Mouse (Mus musculus) liver, embryonic 15.5 days (tissue): ENCODE results near the gene Arid3b. TPM values are rescaled to one million over a fixed set of nuclear protein-coding genes. Genes with fewer than 3 reads are reported as not detected.

ENCODE experiments used
- ATAC-seq: fragments of 200-750 bp; cut with Nextera tagmentation; 2 replicates; pipeline ENCODE4 v1.8.0; 2017; ENCODE audit warnings: moderate number of reproducible peaks, mild to moderate bottlenecking, moderate library complexity; ENCODE audit not compliant: insufficient read depth
- H3K27ac ChIP-seq: fragments of 300-500 bp; sonication (generic); replicated peaks from 2 replicates; pipeline ENCODE4 v1.5.1; 2015; ENCODE audit warnings: mild to moderate bottlenecking, inconsistent platforms
- H3K27me3 ChIP-seq: fragments of 300-500 bp; sonication (generic); 2 replicates; pipeline ENCODE4 v1.6.1; 2015; ENCODE audit warnings: mild to moderate bottlenecking, inconsistent platforms
- H3K36me3 ChIP-seq: fragments of 300-500 bp; sonication (generic); replicated peaks from 2 replicates; pipeline ENCODE4 v1.6.1; 2015; ENCODE audit warnings: moderate library complexity, mild to moderate bottlenecking, inconsistent platforms
- H3K4me1 ChIP-seq: fragments of 300-500 bp; sonication (generic); replicated peaks from 2 replicates; pipeline ENCODE4 v1.6.1; 2015; ENCODE audit warnings: inconsistent platforms
- H3K4me2 ChIP-seq: fragments of 300-500 bp; sonication (generic); 2 replicates; pipeline ENCODE4 v1.6.1; 2015; ENCODE audit warnings: moderate library complexity, mild to moderate bottlenecking, inconsistent platforms
- H3K4me3 ChIP-seq: fragments of 300-500 bp; sonication (generic); replicated peaks from 2 replicates; pipeline ENCODE4 v1.5.1; 2015; ENCODE audit warnings: mild to moderate bottlenecking, inconsistent platforms
- H3K9ac ChIP-seq: fragments of 300-500 bp; sonication (generic); 2 replicates; pipeline ENCODE4 v1.6.1; 2015; ENCODE audit warnings: moderate library complexity, mild to moderate bottlenecking, inconsistent platforms
- H3K9me3 ChIP-seq: fragments of 300-500 bp; sonication (generic); replicated peaks from 2 replicates; pipeline ENCODE4 v1.6.1; 2016; ENCODE audit warnings: inconsistent platforms
- WGBS: fragments of 180-500 bp; shearing (Covaris S2); methylation state at CpG from one replicate; pipeline ENCODE4 v1.1.7; 2015; ENCODE audit warnings: mixed read lengths; ENCODE audit not compliant: insufficient replicate concordance; 5-methylcytosine and 5-hydroxymethylcytosine counted together
- polyA plus RNA-seq: library from polyadenylated mRNA; unstranded; fragments of >200 nt; fragmentation: Nextera tagmentation; extraction: Ambion mirVana; gene quantifications from 2 replicates; pipeline ENCODE4 v1.2.1, GENCODE M21; 2015

The Arid3b gene
- polyA plus RNA-seq, 1 experiment from 2014 or later, result 10.5 TPM

- WGBS, result under 1% methylated on average over 55 of the region's 57 CpGs
- H3K9me3 ChIP-seq, result no peaks in the 10 kb centered on the region
- peak overlapping the region; percentile 95 for H3K9ac ChIP-seq
- peak overlapping the region; percentile 93 for H3K4me2 ChIP-seq
- peak; percentile 26 for ATAC-seq
- 0 out of 2 replicates have a peak, but pooled peaks cover 4% of the 10 kb centered on the region for H3K27me3 ChIP-seq
- peak overlapping the region; percentile 85 for H3K4me3 ChIP-seq
- H3K27ac ChIP-seq, result peak overlapping the region; percentile 99
- H3K36me3 ChIP-seq, result peaks cover 35% of the 10 kb centered on the region
- peaks cover 81% of the 10 kb centered on the region for H3K4me1 ChIP-seq
Measured at GRCm38 (mm10) chr9:57764147-57764973, 72.2 kb downstream of the Arid3b start.

GRCm38 (mm10) chr9:57762563-57762991 lies 74.0 kb downstream of the Arid3b start:
- peaks cover 53% of the 10 kb centered on the region for H3K36me3 ChIP-seq
- 0 out of 2 replicates have a peak, but pooled peaks cover 4% of the 10 kb centered on the region for H3K27me3 ChIP-seq
- peak overlapping the region; percentile 99 for H3K27ac ChIP-seq
- peaks cover 87% of the 10 kb centered on the region for H3K4me1 ChIP-seq
- no peak for ATAC-seq
- peak overlapping the region; percentile 95 for H3K9ac ChIP-seq
- 30% methylated on average over 6 of the region's 6 CpGs for WGBS
- H3K4me3 ChIP-seq, result peak overlapping the region; percentile 85
- no peaks in the 10 kb centered on the region for H3K9me3 ChIP-seq
- peak overlapping the region; percentile 93 for H3K4me2 ChIP-seq

- Histone ChIP-seq H3K4me3 (peak overlapping the region; percentile 85), H3K27me3 (0 out of 2 replicates have a peak, but pooled peaks cover 3% of the 10 kb centered on the region), H3K9ac (peak overlapping the region; percentile 95), H3K4me1 (peaks cover 87% of the 10 kb centered on the region), H3K4me2 (peak overlapping the region; percentile 93), H3K9me3 (no peaks in the 10 kb centered on the region), H3K27ac (peak overlapping the region; percentile 99), H3K36me3 (peaks cover 60% of the 10 kb centered on the region)
- ATAC-seq, result no peak
- WGBS, result 89% methylated on average over 13 of the region's 13 CpGs
Measured at GRCm38 (mm10) chr9:57761563-57762551, 74.7 kb downstream of the Arid3b start.

- no peak for ATAC-seq
- Histone ChIP-seq H3K9me3 (no peaks in the 10 kb centered on the region), H3K4me2 (peak overlapping the region; percentile 60), H3K27me3 (no peaks in the 10 kb centered on the region), H3K27ac (peak overlapping the region; percentile 99), H3K9ac (no peak overlapping the region), H3K4me1 (peaks cover 76% of the 10 kb centered on the region), H3K4me3 (peak overlapping the region; percentile 4; the same call in 1 of the 2 replicates), H3K36me3 (peaks cover 72% of the 10 kb centered on the region)
- WGBS, result 95% methylated on average over 24 of the region's 24 CpGs
Measured at GRCm38 (mm10) chr9:57760416-57761146, 76.0 kb downstream of the Arid3b start.

- Histone ChIP-seq H3K27ac (peak overlapping the region; percentile 86), H3K9me3 (no peaks in the 10 kb centered on the region), H3K36me3 (peaks cover 84% of the 10 kb centered on the region), H3K4me1 (peaks cover 76% of the 10 kb centered on the region), H3K4me3 (peak overlapping the region; percentile 21), H3K27me3 (no peaks in the 10 kb centered on the region), H3K9ac (peak overlapping the region; percentile 38), H3K4me2 (peak overlapping the region; percentile 60)
- 21% methylated on average over 6 of the region's 6 CpGs for WGBS
- peak; percentile 41 for ATAC-seq
Measured at GRCm38 (mm10) chr9:57759289-57759688, 77.3 kb downstream of the Arid3b start.

GRCm38 (mm10) chr9:57758528-57758927 lies 78.1 kb downstream of the Arid3b start:
- Histone ChIP-seq H3K4me1 (peaks cover 69% of the 10 kb centered on the region), H3K9me3 (no peaks in the 10 kb centered on the region), H3K4me3 (peak overlapping the region; percentile 21), H3K36me3 (peaks cover 92% of the 10 kb centered on the region), H3K27ac (peak overlapping the region; percentile 86), H3K9ac (peak overlapping the region; percentile 37; the same call in 1 of the 2 replicates), H3K27me3 (no peaks in the 10 kb centered on the region), H3K4me2 (peak overlapping the region; percentile 60)
- ATAC-seq, result no peak
- 87% methylated on average over 22 of the region's 22 CpGs for WGBS

GRCm38 (mm10) chr9:57757578-57757977 lies 79.0 kb downstream of the Arid3b start:
- peak overlapping the region; percentile 21 for H3K4me3 ChIP-seq
- H3K9me3 ChIP-seq, result no peaks in the 10 kb centered on the region
- ATAC-seq, result peak; percentile 80
- peaks cover 98% of the 10 kb centered on the region for H3K36me3 ChIP-seq
- WGBS, result 21% methylated on average over 3 of the region's 3 CpGs
- H3K9ac ChIP-seq, result peak overlapping the region; percentile 37; the same call in 1 of the 2 replicates
- peaks cover 60% of the 10 kb centered on the region for H3K4me1 ChIP-seq
- H3K27me3 ChIP-seq, result no peaks in the 10 kb centered on the region
- H3K4me2 ChIP-seq, result peak overlapping the region; percentile 60
- peak overlapping the region; percentile 86 for H3K27ac ChIP-seq

- no peak for ATAC-seq
- Histone ChIP-seq H3K4me2 (no peak overlapping the region), H3K27ac (no peak overlapping the region; the same call in 1 of the 2 replicates), H3K36me3 (peaks cover 100% of the 10 kb centered on the region), H3K4me1 (no peaks in the 10 kb centered on the region), H3K27me3 (no peaks in the 10 kb centered on the region), H3K9ac (no peak overlapping the region), H3K9me3 (no peaks in the 10 kb centered on the region), H3K4me3 (no peak overlapping the region)
- 87% methylated on average over 7 of the region's 7 CpGs for WGBS
Measured at GRCm38 (mm10) chr9:57750901-57751300, 85.7 kb downstream of the Arid3b start.

- Histone ChIP-seq H3K9me3 (no peaks in the 10 kb centered on the region), H3K27ac (no peak overlapping the region), H3K4me2 (no peak overlapping the region), H3K9ac (no peak overlapping the region), H3K36me3 (peaks cover 100% of the 10 kb centered on the region), H3K4me3 (no peak overlapping the region), H3K27me3 (no peaks in the 10 kb centered on the region), H3K4me1 (no peaks in the 10 kb centered on the region)
- WGBS, result 65% methylated on average over 1 of the region's 1 CpGs
- no peak for ATAC-seq
Measured at GRCm38 (mm10) chr9:57748831-57749230, 87.8 kb downstream of the Arid3b start.

GRCm38 (mm10) chr9:57748137-57748536 lies 88.5 kb downstream of the Arid3b start:
- WGBS, result 95% methylated on average over 6 of the region's 6 CpGs
- no peak for ATAC-seq
- H3K27ac ChIP-seq, result no peak overlapping the region
- H3K9me3 ChIP-seq, result no peaks in the 10 kb centered on the region
- no peak overlapping the region for H3K9ac ChIP-seq
- no peaks in the 10 kb centered on the region for H3K27me3 ChIP-seq
- H3K4me1 ChIP-seq, result no peaks in the 10 kb centered on the region
- peaks cover 99% of the 10 kb centered on the region for H3K36me3 ChIP-seq
- no peak overlapping the region for H3K4me3 ChIP-seq
- no peak overlapping the region for H3K4me2 ChIP-seq
